Mouse (Mus musculus): ENCODE data around the gene Arl5c. TPM values are rescaled to one million over a fixed set of nuclear protein-coding genes. Genes with fewer than 3 reads are reported as not detected.

The Arl5c gene
- polyA plus RNA-seq, 1 experiment from 2014 or later, result 12.4 TPM

- Histone ChIP-seq H3K27ac (no peak overlapping the region), H3K27me3 (ENCODE audit: low read depth, poor library complexity, severe bottlenecking) (peaks cover 35% of the 10 kb centered on the region), H3K9me3 (replicated peaks) (no peaks in the 10 kb centered on the region), H3K4me1 (peaks cover 42% of the 10 kb centered on the region), H3K4me3 (no peak overlapping the region), H3K36me3 (peaks cover 48% of the 10 kb centered on the region)
- WGBS, result 92% methylated on average over 5 of the region's 5 CpGs
- no peak for DNase-seq (ENCODE audit: low spot score)
Observed at GRCm38 (mm10) chr11:98016177-98016576, 20.2 kb upstream of the Arl5c start.

DNA sequence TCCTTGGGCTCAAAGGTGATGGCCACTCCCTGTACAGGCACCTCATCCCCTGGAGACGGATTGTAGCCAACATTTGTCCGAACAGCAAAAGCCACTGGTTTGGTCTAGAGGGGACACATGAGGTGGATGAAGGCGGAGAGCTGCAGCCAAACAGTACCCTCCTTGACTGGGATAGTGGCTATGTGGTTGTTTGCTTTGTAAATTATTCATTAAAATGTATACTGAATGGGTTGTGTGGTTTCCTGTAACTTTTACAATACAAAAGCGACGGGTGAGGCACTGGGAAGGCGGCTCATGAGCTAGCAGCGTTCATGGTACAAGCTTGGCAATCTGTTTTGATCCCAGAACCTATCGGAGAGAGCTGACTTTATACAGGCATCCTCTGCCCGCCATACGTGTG lies 16.9 kb upstream of the Arl5c start:
- H3K4me1 ChIP-seq, result peaks cover 14% of the 10 kb centered on the region
- DNase-seq (ENCODE audit: low spot score), result no peak
- WGBS, result 78% methylated on average over 10 of the region's 10 CpGs
- H3K9me3 ChIP-seq (replicated peaks), result no peaks in the 10 kb centered on the region
- no peak overlapping the region for H3K4me3 ChIP-seq
- peaks cover 22% of the 10 kb centered on the region for H3K27me3 ChIP-seq (ENCODE audit: low read depth, poor library complexity, severe bottlenecking)
- no peak overlapping the region for H3K27ac ChIP-seq
- peaks cover 66% of the 10 kb centered on the region for H3K36me3 ChIP-seq

GRCm38 (mm10) chr11:98011716-98012115 lies 15.7 kb upstream of the Arl5c start:
- Histone ChIP-seq H3K27ac (0 out of 2 replicates have a peak overlapping the region, but pooled peaks have one; percentile 16), H3K9me3 (replicated peaks) (no peaks in the 10 kb centered on the region), H3K4me3 (no peak overlapping the region), H3K36me3 (peaks cover 56% of the 10 kb centered on the region), H3K27me3 (ENCODE audit: low read depth, poor library complexity, severe bottlenecking) (peaks cover 22% of the 10 kb centered on the region), H3K4me1 (peaks cover 14% of the 10 kb centered on the region)
- no peak for DNase-seq (ENCODE audit: low spot score)
- WGBS, result 68% methylated on average over 9 of the region's 9 CpGs

DNA sequence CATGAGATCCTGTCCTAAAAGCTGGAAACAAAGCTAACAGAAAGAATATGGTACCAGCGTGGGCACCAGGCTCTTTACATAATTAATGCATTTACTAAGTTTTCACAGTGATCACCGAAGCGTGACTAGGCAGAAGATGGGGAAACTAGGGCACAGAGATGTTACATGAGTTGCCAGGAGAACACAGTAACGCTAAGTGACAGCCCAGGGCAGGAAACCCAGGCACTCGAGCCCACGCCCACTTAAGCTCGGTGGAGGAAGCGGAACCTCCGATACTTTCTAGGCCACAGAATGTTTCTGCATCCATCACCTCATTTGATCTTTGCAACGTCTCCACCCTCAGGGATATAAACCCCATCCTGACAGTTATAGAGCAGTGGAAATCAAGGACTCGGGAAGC lies 12.1 kb upstream of the Arl5c start:
- no peak for DNase-seq (ENCODE audit: low spot score)
- WGBS, result 85% methylated on average over 11 of the region's 11 CpGs
- H3K36me3 ChIP-seq, result peaks cover 49% of the 10 kb centered on the region
- no peak overlapping the region for H3K27ac ChIP-seq
- H3K27me3 ChIP-seq (ENCODE audit: low read depth, poor library complexity, severe bottlenecking), result peaks cover 46% of the 10 kb centered on the region
- H3K4me3 ChIP-seq, result no peak overlapping the region
- H3K9me3 ChIP-seq (replicated peaks), result no peaks in the 10 kb centered on the region
- peaks cover 32% of the 10 kb centered on the region for H3K4me1 ChIP-seq

GRCm38 (mm10) chr11:98005686-98006085 lies 9.7 kb upstream of the Arl5c start:
- Histone ChIP-seq H3K4me1 (peaks cover 41% of the 10 kb centered on the region), H3K9me3 (replicated peaks) (no peaks in the 10 kb centered on the region), H3K27me3 (ENCODE audit: low read depth, poor library complexity, severe bottlenecking) (peaks cover 52% of the 10 kb centered on the region), H3K4me3 (no peak overlapping the region), H3K27ac (no peak overlapping the region), H3K36me3 (peaks cover 38% of the 10 kb centered on the region)
- 86% methylated on average over 10 of the region's 10 CpGs for WGBS
- DNase-seq (ENCODE audit: low spot score), result no peak

DNA sequence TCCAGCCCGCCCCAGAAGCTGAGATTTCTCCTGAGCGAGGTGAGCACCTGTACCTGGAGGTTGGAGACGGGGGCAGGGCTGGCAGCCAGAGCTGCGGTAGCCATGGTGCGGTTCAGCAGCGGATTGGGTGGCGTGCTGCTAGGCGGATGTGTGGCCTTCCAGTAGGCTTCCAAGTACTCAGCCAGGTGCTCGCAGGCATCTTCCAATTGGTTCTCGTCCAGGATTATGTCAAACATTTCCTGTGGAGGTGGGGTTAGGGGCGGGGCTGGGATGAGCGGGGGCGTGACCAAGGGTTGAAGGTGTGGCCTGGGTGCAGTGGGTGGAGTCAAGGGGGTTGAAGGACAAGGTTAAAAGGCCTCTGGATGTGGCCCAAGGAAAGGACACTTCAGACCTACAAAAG lies 9.1 kb upstream of the Arl5c start:
- H3K4me1 ChIP-seq, result peaks cover 45% of the 10 kb centered on the region
- peaks cover 54% of the 10 kb centered on the region for H3K27me3 ChIP-seq (ENCODE audit: low read depth, poor library complexity, severe bottlenecking)
- peak; percentile 38 for DNase-seq (ENCODE audit: low spot score)
- peaks cover 33% of the 10 kb centered on the region for H3K36me3 ChIP-seq
- 34% methylated on average over 13 of the region's 13 CpGs for WGBS
- no peak overlapping the region for H3K4me3 ChIP-seq
- no peaks in the 10 kb centered on the region for H3K9me3 ChIP-seq (replicated peaks)
- H3K27ac ChIP-seq, result no peak overlapping the region

DNA sequence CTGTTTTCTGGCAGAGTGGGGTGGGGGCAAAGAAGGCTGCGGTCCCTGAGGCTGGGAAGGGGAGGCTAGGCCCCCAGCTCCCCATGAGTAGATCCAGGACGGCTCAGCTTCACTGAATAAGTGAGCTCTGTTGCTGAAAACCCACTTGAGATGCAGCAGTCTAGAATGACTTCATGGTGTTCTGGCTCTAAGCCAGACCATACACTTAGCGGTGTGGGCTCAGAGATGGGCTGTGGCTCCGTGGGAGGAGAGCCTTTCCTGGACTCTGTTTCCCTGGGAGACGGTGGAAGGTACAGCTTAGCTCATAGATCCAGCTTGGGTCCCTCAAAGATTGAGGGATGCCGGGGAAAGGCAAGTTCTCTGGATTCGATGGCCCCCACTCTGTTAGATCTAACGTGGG lies 8.2 kb upstream of the Arl5c start:
- H3K36me3 ChIP-seq, result peaks cover 25% of the 10 kb centered on the region
- no peak overlapping the region for H3K27ac ChIP-seq
- H3K27me3 ChIP-seq (ENCODE audit: low read depth, poor library complexity, severe bottlenecking), result peaks cover 63% of the 10 kb centered on the region
- H3K4me3 ChIP-seq, result no peak overlapping the region
- no peaks in the 10 kb centered on the region for H3K9me3 ChIP-seq (replicated peaks)
- peaks cover 47% of the 10 kb centered on the region for H3K4me1 ChIP-seq
- DNase-seq (ENCODE audit: low spot score), result no peak
- 89% methylated on average over 8 of the region's 8 CpGs for WGBS

DNA sequence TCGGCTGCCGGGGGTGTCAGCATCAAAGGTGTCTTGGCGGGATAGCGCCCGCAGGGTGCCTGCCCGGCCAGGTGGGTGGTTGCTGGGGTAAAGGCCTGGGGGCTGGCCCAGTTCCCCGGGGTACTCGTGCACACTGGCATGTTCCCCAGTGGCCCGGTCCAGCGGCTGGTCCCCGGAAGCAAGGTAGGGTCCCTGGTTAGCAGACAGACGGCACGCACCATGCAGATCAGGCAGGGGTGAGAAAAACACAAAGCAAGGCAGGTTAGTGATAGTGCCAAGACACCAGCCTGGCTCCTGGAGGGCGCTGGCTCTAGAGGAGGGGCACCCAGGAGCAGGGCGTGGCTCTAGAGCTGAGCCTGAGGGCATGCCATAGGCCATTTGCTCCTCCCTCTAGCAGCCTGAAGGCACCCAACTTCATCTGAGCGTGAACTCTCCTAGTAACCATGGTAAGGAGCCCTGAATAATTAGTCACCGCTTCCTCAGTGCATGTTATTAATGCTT lies 7.2 kb upstream of the Arl5c start:
- no peaks in the 10 kb centered on the region for H3K9me3 ChIP-seq (replicated peaks)
- peak; percentile 40 for DNase-seq (ENCODE audit: low spot score)
- H3K4me1 ChIP-seq, result peaks cover 47% of the 10 kb centered on the region
- 23% methylated on average over 17 of the region's 17 CpGs for WGBS
- H3K27me3 ChIP-seq (ENCODE audit: low read depth, poor library complexity, severe bottlenecking), result peaks cover 73% of the 10 kb centered on the region
- H3K4me3 ChIP-seq, result peak overlapping the region; percentile 39
- H3K27ac ChIP-seq, result 0 out of 2 replicates have a peak overlapping the region, but pooled peaks have one; percentile 21
- H3K36me3 ChIP-seq, result peaks cover 20% of the 10 kb centered on the region

DNA sequence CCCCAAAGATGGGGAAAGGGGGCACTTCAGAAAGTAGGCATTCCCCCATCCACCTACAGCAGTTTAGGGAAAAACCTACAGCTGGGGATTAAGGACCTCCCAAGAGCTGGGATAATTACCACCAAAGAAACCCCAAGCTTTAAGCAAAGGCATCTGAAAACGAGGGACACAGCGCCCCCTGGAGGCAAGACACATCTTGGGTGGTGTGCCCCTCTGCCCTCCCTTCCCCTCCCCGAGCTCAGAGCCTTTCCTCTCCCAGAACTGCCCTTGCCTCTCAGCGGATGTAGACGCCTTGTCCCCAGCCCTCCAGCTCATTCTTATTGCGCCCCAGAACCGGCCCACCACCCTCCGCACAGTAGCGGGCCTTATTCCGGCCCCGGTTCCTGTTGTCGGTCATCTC lies 6.6 kb upstream of the Arl5c start:
- H3K27ac ChIP-seq, result 0 out of 2 replicates have a peak overlapping the region, but pooled peaks have one; percentile 21
- peak; percentile 92 for DNase-seq (ENCODE audit: low spot score)
- H3K9me3 ChIP-seq (replicated peaks), result no peaks in the 10 kb centered on the region
- WGBS, result 5% methylated on average over 12 of the region's 12 CpGs
- H3K4me1 ChIP-seq, result peaks cover 47% of the 10 kb centered on the region
- peaks cover 79% of the 10 kb centered on the region for H3K27me3 ChIP-seq (ENCODE audit: low read depth, poor library complexity, severe bottlenecking)
- H3K4me3 ChIP-seq, result peak overlapping the region; percentile 39
- peaks cover 17% of the 10 kb centered on the region for H3K36me3 ChIP-seq

DNA sequence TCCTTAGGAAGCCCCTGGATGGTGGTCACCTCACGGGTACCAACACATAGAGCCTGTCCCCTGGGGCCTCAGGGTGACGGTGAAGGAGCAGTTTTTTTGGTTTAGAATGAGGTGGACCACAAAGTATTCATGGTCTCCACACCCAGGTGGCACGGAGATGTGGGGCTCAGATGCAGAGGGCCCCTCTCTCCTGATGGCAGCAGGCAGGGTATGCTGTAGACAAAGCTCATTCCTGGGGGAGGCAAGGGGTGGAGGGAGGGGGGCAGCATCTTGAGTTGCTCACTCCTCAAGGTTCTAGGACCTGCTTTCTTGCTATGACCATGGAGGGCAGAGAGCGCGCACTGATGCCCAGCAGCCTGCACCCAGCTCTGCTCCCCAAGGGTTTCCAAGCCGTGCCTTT lies 6.0 kb upstream of the Arl5c start:
- peaks cover 80% of the 10 kb centered on the region for H3K27me3 ChIP-seq (ENCODE audit: low read depth, poor library complexity, severe bottlenecking)
- peaks cover 17% of the 10 kb centered on the region for H3K36me3 ChIP-seq
- peaks cover 47% of the 10 kb centered on the region for H3K4me1 ChIP-seq
- 0 out of 2 replicates have a peak overlapping the region, but pooled peaks have one; percentile 21 for H3K27ac ChIP-seq
- DNase-seq (ENCODE audit: low spot score), result no peak
- WGBS, result 50% methylated on average over 6 of the region's 6 CpGs
- H3K4me3 ChIP-seq, result peak overlapping the region; percentile 39
- no peaks in the 10 kb centered on the region for H3K9me3 ChIP-seq (replicated peaks)

- no peak for DNase-seq (ENCODE audit: low spot score)
- Histone ChIP-seq H3K4me3 (0 out of 2 replicates have a peak overlapping the region, but pooled peaks have one; percentile 39), H3K9me3 (replicated peaks) (no peaks in the 10 kb centered on the region), H3K4me1 (peaks cover 47% of the 10 kb centered on the region), H3K36me3 (peaks cover 17% of the 10 kb centered on the region), H3K27me3 (ENCODE audit: low read depth, poor library complexity, severe bottlenecking) (peaks cover 84% of the 10 kb centered on the region), H3K27ac (0 out of 2 replicates have a peak overlapping the region, but pooled peaks have one; percentile 21)
- WGBS, result 18% methylated on average over 11 of the region's 11 CpGs
Observed at GRCm38 (mm10) chr11:98001351-98001824, 5.4 kb upstream of the Arl5c start.

GRCm38 (mm10) chr11:98000378-98001140 lies 4.6 kb upstream of the Arl5c start:
- peaks cover 16% of the 10 kb centered on the region for H3K36me3 ChIP-seq
- 29% methylated on average over 7 of the region's 7 CpGs for WGBS
- H3K27me3 ChIP-seq (ENCODE audit: low read depth, poor library complexity, severe bottlenecking), result peaks cover 83% of the 10 kb centered on the region
- no peak overlapping the region for H3K27ac ChIP-seq
- no peak overlapping the region for H3K4me3 ChIP-seq
- H3K9me3 ChIP-seq (replicated peaks), result no peaks in the 10 kb centered on the region
- peaks cover 51% of the 10 kb centered on the region for H3K4me1 ChIP-seq
- no peak for DNase-seq (ENCODE audit: low spot score)

DNA sequence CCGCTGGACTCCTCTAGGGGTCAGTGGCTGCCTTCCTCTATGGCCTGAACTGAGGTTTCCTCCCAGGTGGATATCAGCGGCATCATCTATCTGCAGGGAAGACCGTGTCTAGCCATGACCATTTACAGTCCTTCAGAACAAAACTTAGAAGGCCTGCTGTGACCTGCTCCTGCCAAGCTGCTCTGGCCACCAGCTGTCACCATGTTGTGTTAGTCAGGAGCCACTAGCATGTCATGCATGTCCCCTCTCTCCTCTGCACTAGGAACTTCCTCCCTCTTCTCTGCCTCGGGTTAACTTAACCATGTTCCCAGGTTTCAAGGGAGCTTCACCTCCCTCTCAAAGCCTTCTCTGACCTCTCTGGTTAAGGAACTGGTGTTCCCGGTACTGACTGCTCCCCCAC lies 3.8 kb upstream of the Arl5c start:
- 66% methylated on average over 5 of the region's 5 CpGs for WGBS
- DNase-seq (ENCODE audit: low spot score), result no peak
- H3K4me1 ChIP-seq, result peaks cover 54% of the 10 kb centered on the region

More for the DNA sequence above, 3.8 kb upstream of the Arl5c start:
- Histone ChIP-seq H3K9me3 (replicated peaks) (no peaks in the 10 kb centered on the region), H3K36me3 (peaks cover 8% of the 10 kb centered on the region), H3K4me3 (no peak overlapping the region), H3K27me3 (ENCODE audit: low read depth, poor library complexity, severe bottlenecking) (peaks cover 83% of the 10 kb centered on the region), H3K27ac (no peak overlapping the region)

Data from limb, embryonic 10.5 days (tissue).